Mouse (Mus musculus): ENCODE results near the gene Tmem132e. TPM values are rescaled to one million over a fixed set of nuclear protein-coding genes. Genes with fewer than 3 reads are reported as not detected.

The Tmem132e gene
- total RNA-seq (2018; cell fraction: chromatin; rRNA removed): 1 to 10 TPM in 2 of 26 experiments, under 1 TPM in 3, not detected in 21; 0.15 to 1.6 (median 0.94) TPM
- under 1 TPM in 3 of 26 experiments, not detected in 23; 0.04 to 0.14 (median 0.09) TPM for total RNA-seq (2018; cell fraction: cytosol; rRNA removed)
- total RNA-seq (2018; cell fraction: nucleus; rRNA removed): under 1 TPM in 3 of 26 experiments, not detected in 23; 0.23 to 0.28 (median 0.27) TPM
- polyA plus RNA-seq (2018): not detected in 3 replicates

- 3% methylated on average over 72 of the region's 88 CpGs for WGBS (ENCODE audit: missing documents)
- H3K4me3 ChIP-seq (ENCODE audit: inconsistent target): no peak within 1 kb of the TSS
- H3K27ac ChIP-seq: no peak within 1 kb of the TSS
- H3K79me2 ChIP-seq (ENCODE audit: inconsistent target): no peaks in the 10 kb centered on the region
- no peaks in the 10 kb centered on the region for H3K36me3 ChIP-seq (ENCODE audit: inconsistent target)
Measured at GRCm38 (mm10) chr11:82388371-82389313, at the start of gene Tmem132e. Tmem132e (plus strand) TSS chr11:82388900.

GRCm38 (mm10) chr11:82339921-82340401 is 48.7 kb upstream of the Tmem132e start:
- Histone ChIP-seq H3K79me2 (ENCODE audit: inconsistent target) (no peaks in the 10 kb centered on the region), H3K4me3 (ENCODE audit: inconsistent target) (no peak overlapping the region), H3K27ac (no peak overlapping the region), H3K36me3 (ENCODE audit: inconsistent target) (no peaks in the 10 kb centered on the region)
- WGBS (ENCODE audit: missing documents): 3% methylated on average over 7 of the region's 7 CpGs

- 27% methylated on average over 6 of the region's 6 CpGs for WGBS (ENCODE audit: missing documents)
- no peaks in the 10 kb centered on the region for H3K79me2 ChIP-seq (ENCODE audit: inconsistent target)
- no peak overlapping the region for H3K4me3 ChIP-seq (ENCODE audit: inconsistent target)
- no peaks in the 10 kb centered on the region for H3K36me3 ChIP-seq (ENCODE audit: inconsistent target)
- no peak overlapping the region for H3K27ac ChIP-seq
Measured at GRCm38 (mm10) chr11:82340416-82340815, 48.3 kb upstream of the Tmem132e start.

- Histone ChIP-seq H3K27ac (no peak overlapping the region), H3K4me3 (ENCODE audit: inconsistent target) (no peak overlapping the region), H3K36me3 (ENCODE audit: inconsistent target) (no peaks in the 10 kb centered on the region), H3K79me2 (ENCODE audit: inconsistent target) (no peaks in the 10 kb centered on the region)
- 10% methylated on average over 2 of the region's 2 CpGs for WGBS (ENCODE audit: missing documents)
Measured at GRCm38 (mm10) chr11:82340900-82341299, 47.8 kb upstream of the Tmem132e start.

- Histone ChIP-seq H3K4me3 (ENCODE audit: inconsistent target) (no peak overlapping the region), H3K36me3 (ENCODE audit: inconsistent target) (no peaks in the 10 kb centered on the region), H3K79me2 (ENCODE audit: inconsistent target) (no peaks in the 10 kb centered on the region), H3K27ac (no peak overlapping the region)
- WGBS (ENCODE audit: missing documents): 96% methylated on average over 10 of the region's 10 CpGs
Measured at GRCm38 (mm10) chr11:82351039-82351438, 37.7 kb upstream of the Tmem132e start.

GRCm38 (mm10) chr11:82370151-82370550 is 18.5 kb upstream of the Tmem132e start:
- Histone ChIP-seq H3K27ac (no peak overlapping the region), H3K4me3 (ENCODE audit: inconsistent target) (no peak overlapping the region), H3K36me3 (ENCODE audit: inconsistent target) (no peaks in the 10 kb centered on the region), H3K79me2 (ENCODE audit: inconsistent target) (no peaks in the 10 kb centered on the region)
- 85% methylated on average over 11 of the region's 11 CpGs for WGBS (ENCODE audit: missing documents)

- Histone ChIP-seq H3K36me3 (ENCODE audit: inconsistent target) (no peaks in the 10 kb centered on the region), H3K79me2 (ENCODE audit: inconsistent target) (no peaks in the 10 kb centered on the region), H3K4me3 (ENCODE audit: inconsistent target) (no peak overlapping the region), H3K27ac (no peak overlapping the region)
- 71% methylated on average over 4 of the region's 4 CpGs for WGBS (ENCODE audit: missing documents)
Measured at GRCm38 (mm10) chr11:82371577-82371976, 17.1 kb upstream of the Tmem132e start.

GRCm38 (mm10) chr11:82380606-82381202 is 8.0 kb upstream of the Tmem132e start:
- Histone ChIP-seq H3K79me2 (ENCODE audit: inconsistent target) (no peaks in the 10 kb centered on the region), H3K36me3 (ENCODE audit: inconsistent target) (no peaks in the 10 kb centered on the region), H3K27ac (no peak overlapping the region), H3K4me3 (ENCODE audit: inconsistent target) (no peak overlapping the region)
- WGBS (ENCODE audit: missing documents): 60% methylated on average over 1 of the region's 3 CpGs

- H3K36me3 ChIP-seq (ENCODE audit: inconsistent target): no peaks in the 10 kb centered on the region
- H3K27ac ChIP-seq: no peak overlapping the region
- no peaks in the 10 kb centered on the region for H3K79me2 ChIP-seq (ENCODE audit: inconsistent target)
- H3K4me3 ChIP-seq (ENCODE audit: inconsistent target): no peak overlapping the region
- WGBS (ENCODE audit: missing documents): 6% methylated on average over 50 of the region's 51 CpGs
Measured at GRCm38 (mm10) chr11:82386970-82387540, 1.6 kb upstream of the Tmem132e start.

- no peak overlapping the region for H3K4me3 ChIP-seq (ENCODE audit: inconsistent target)
- H3K27ac ChIP-seq: no peak overlapping the region
- no peaks in the 10 kb centered on the region for H3K79me2 ChIP-seq (ENCODE audit: inconsistent target)
- no peaks in the 10 kb centered on the region for H3K36me3 ChIP-seq (ENCODE audit: inconsistent target)
- 3% methylated on average over 47 of the region's 47 CpGs for WGBS (ENCODE audit: missing documents)
Measured at GRCm38 (mm10) chr11:82387711-82388341, 874 bp upstream of the Tmem132e start.

- WGBS (ENCODE audit: missing documents): 6% methylated on average over 65 of the region's 69 CpGs
- Histone ChIP-seq H3K27ac (no peak overlapping the region), H3K36me3 (ENCODE audit: inconsistent target) (no peaks in the 10 kb centered on the region), H3K79me2 (ENCODE audit: inconsistent target) (no peaks in the 10 kb centered on the region), H3K4me3 (ENCODE audit: inconsistent target) (no peak overlapping the region)
Measured at GRCm38 (mm10) chr11:82389396-82390291, 944 bp downstream of the Tmem132e start.

- Histone ChIP-seq H3K4me3 (ENCODE audit: inconsistent target) (no peak overlapping the region), H3K36me3 (ENCODE audit: inconsistent target) (no peaks in the 10 kb centered on the region), H3K79me2 (ENCODE audit: inconsistent target) (no peaks in the 10 kb centered on the region), H3K27ac (no peak overlapping the region)
- WGBS (ENCODE audit: missing documents): 63% methylated on average over 3 of the region's 3 CpGs
Measured at GRCm38 (mm10) chr11:82392341-82392740, 3.6 kb downstream of the Tmem132e start.

GRCm38 (mm10) chr11:82399621-82400020 is 10.9 kb downstream of the Tmem132e start:
- H3K4me3 ChIP-seq (ENCODE audit: inconsistent target): no peak overlapping the region
- no peaks in the 10 kb centered on the region for H3K36me3 ChIP-seq (ENCODE audit: inconsistent target)
- no peak overlapping the region for H3K27ac ChIP-seq
- no peaks in the 10 kb centered on the region for H3K79me2 ChIP-seq (ENCODE audit: inconsistent target)
- 35% methylated on average over 2 of the region's 3 CpGs for WGBS (ENCODE audit: missing documents)

Measured in macrophage (primary cell).